Mouse (Mus musculus): ENCODE data around the gene Actg1. TPM values are rescaled to one million over a fixed set of nuclear protein-coding genes. Genes with fewer than 3 reads are reported as not detected.

Actg1 gene
- polyA plus RNA-seq, 1 experiment from 2014 or later, result 4,080 TPM

DNA sequence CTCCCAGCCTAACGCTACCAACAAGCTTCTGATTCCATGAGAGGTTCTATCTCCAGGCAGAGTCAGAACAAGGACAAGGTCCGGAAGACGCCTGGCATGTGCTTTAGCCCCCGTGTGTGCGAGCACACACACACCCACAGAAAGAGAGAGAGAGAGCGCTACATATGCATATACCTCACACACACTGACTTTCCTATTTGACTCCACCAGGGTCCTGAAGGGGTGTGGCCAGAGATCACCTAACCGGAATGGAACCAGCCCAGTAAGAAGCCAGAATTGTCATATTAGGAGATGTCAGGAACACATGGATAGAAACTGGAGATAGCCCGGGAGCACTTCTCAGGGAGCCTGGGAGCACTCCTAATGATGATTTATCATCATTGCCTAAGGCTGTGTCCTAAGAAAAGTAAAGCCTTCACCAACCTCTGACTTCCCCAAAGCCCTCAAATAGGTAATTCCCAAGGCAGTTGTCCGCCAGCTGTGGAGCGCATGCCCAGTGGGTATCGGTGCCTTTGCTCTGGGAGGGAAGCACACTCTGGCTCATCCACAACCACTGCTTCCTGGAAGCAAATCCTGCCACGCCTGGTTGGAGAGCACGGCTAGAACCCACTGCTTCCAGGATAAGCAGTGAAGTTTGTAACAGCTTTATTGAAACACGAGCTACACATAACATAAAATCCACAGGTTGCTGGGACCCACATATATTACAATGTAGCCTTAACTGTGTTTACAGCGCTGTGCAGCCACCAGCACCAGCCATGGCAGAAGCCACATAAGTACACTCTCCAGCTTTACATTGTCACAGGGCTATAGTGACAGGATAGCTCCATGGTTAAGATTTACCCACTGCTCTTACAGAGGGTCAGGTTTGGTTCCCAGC, 39.7 kb downstream of the Actg1 start:
- Histone ChIP-seq H3K4me1 (replicated peaks; ENCODE audit: control insufficient read depth, insufficient read depth, low read length) (peaks cover 46% of the 10 kb centered on the region), H3K9ac (no peak overlapping the region), H3K27ac (no peak overlapping the region), H3K9me3 (ENCODE audit: control insufficient read depth, low read length) (no peaks in the 10 kb centered on the region), H3K27me3 (ENCODE audit: control insufficient read depth, insufficient read depth, low read length) (0 out of 2 replicates have a peak, but pooled peaks cover 2% of the 10 kb centered on the region), H3K4me3 (replicated peaks; ENCODE audit: low read length) (no peak overlapping the region), H3K4me2 (replicated peaks) (no peak overlapping the region), H3K36me3 (replicated peaks; ENCODE audit: control insufficient read depth, insufficient read depth) (no peaks in the 10 kb centered on the region)
- 57% methylated on average over 15 of the region's 15 CpGs for WGBS
- ATAC-seq (ENCODE audit: low FRiP score) (no peak), DNase-seq (ENCODE audit: low spot score) (no peak)

DNA sequence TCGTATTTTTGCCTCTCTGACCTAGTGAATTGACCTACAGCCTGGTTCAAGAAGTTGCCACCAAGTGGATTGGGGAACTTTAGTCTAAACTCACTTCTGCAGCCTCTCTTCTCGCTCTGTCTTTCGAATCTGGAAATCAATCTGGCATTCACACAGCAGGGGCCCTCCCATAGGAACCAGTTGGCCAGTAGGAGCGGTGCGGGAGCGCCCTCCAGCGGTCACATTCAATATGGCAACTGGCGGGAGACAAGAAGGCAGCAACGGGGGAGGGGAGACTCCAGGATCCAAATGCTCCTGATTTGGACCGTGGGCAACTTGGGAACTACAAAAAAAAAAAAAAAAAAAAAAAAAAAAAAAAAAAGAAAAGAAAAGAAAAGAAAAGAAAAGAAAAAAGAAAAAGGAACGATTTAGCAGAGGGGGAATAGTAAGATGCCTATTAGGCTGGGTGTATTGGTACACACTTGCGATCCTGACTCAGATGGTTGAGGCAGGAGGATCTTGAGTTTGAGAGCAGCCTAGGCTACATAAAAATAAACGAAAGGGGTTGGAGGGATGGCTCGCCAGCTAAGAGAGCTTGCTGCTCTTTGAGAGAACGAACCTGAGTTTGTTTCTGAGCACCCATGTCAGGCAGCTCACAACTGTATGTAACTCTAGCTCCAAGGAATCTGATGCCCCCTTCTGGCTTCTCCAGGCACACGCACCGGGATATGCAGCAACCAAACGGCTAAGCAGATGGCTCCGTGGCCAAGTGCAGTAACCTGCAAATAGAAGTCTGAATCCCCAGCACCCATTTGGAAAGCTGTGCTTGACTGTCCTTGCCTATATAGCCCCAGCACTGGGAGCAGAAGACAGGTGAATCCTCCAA, 40.5 kb downstream of the Actg1 start:
- Histone ChIP-seq H3K4me3 (replicated peaks; ENCODE audit: low read length) (no peak overlapping the region), H3K9ac (no peak overlapping the region), H3K27me3 (ENCODE audit: control insufficient read depth, insufficient read depth, low read length) (0 out of 2 replicates have a peak, but pooled peaks cover 2% of the 10 kb centered on the region), H3K4me2 (replicated peaks) (no peak overlapping the region; the same call in 1 of the 2 replicates), H3K9me3 (ENCODE audit: control insufficient read depth, low read length) (no peaks in the 10 kb centered on the region), H3K4me1 (replicated peaks; ENCODE audit: control insufficient read depth, insufficient read depth, low read length) (peaks cover 46% of the 10 kb centered on the region), H3K27ac (no peak overlapping the region), H3K36me3 (replicated peaks; ENCODE audit: control insufficient read depth, insufficient read depth) (no peaks in the 10 kb centered on the region)
- ATAC-seq (ENCODE audit: low FRiP score) (no peak), DNase-seq (ENCODE audit: low spot score) (peak; percentile 96)
- 6% methylated on average over 19 of the region's 19 CpGs for whole genome bisulfite sequencing

DNA sequence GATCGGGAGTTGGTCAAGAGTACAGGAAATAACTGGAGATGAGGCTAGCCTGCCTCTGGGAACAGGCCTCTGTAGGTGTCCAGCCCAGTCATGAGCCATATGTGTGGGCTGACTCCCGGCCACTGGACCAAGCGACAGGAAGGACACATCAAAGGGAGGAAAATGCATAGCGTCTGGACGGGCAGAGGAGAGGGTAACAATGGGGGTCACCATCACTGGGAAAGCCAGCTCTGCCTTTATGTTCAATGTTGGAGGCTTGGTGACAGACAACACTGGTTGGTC, 41.3 kb downstream of the Actg1 start:
- no peak overlapping the region for H3K9ac ChIP-seq
- no peak for DNase-seq (ENCODE audit: low spot score)

DNA sequence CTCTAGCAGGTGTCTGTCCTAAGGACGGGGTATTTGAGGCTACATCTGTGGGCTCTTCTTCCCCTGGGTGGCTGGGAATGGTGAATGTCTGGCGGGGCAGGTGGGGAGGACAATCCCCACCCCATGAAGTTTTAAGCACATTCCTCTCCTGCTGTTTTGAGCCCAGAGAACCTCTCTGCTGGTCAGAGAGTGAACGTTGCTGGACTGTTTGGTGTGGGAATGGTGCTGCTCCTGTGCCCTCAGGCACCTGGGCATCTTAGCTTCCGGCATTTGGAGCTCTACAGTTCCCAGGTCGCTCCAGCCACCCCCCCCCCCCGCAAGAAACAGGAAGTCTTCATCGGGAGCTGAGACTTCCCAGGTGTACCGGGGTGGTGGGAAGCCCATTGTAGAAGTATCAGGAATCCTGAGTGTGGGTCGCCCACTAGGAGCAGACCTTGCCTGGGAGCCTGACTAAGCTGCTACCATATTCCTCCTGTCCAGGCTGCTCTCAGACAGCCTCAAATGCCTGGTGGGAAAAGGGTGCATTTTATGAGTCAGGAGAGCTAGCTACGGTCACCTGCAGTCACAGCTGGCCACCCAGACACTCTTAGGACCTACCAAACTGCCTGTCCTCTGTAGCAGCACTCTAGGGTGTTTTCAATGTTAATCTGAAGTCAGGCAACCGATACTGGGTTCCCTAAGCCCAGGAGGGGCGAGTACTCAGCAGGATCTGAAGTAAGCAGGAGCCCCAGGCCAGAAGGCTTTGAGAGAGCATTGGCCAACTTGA, 41.8 kb downstream of the Actg1 start:
- Histone ChIP-seq H3K4me3 (replicated peaks; ENCODE audit: low read length) (no peak overlapping the region), H3K27me3 (ENCODE audit: control insufficient read depth, insufficient read depth, low read length) (0 out of 2 replicates have a peak, but pooled peaks cover 2% of the 10 kb centered on the region), H3K27ac (no peak overlapping the region), H3K9ac (no peak overlapping the region), H3K4me2 (replicated peaks) (peak overlapping the region; percentile 89; the same call in 1 of the 2 replicates), H3K4me1 (replicated peaks; ENCODE audit: control insufficient read depth, insufficient read depth, low read length) (peaks cover 44% of the 10 kb centered on the region), H3K9me3 (ENCODE audit: control insufficient read depth, low read length) (no peaks in the 10 kb centered on the region), H3K36me3 (replicated peaks; ENCODE audit: control insufficient read depth, insufficient read depth) (no peaks in the 10 kb centered on the region)
- no peak for DNase-seq (ENCODE audit: low spot score)
- 54% methylated on average over 12 of the region's 12 CpGs for WGBS
- no peak for ATAC-seq (ENCODE audit: low FRiP score)

More for the DNA sequence above, 41.3 kb downstream of the Actg1 start:
- H3K9me3 ChIP-seq (ENCODE audit: control insufficient read depth, low read length), result no peaks in the 10 kb centered on the region
- H3K4me1 ChIP-seq (replicated peaks; ENCODE audit: control insufficient read depth, insufficient read depth, low read length), result peaks cover 46% of the 10 kb centered on the region
- H3K4me2 ChIP-seq (replicated peaks), result no peak overlapping the region; the same call in 1 of the 2 replicates
- WGBS, result 6% methylated on average over 5 of the region's 5 CpGs
- no peak overlapping the region for H3K4me3 ChIP-seq (replicated peaks; ENCODE audit: low read length)
- H3K27ac ChIP-seq, result no peak overlapping the region
- 0 out of 2 replicates have a peak, but pooled peaks cover 2% of the 10 kb centered on the region for H3K27me3 ChIP-seq (ENCODE audit: control insufficient read depth, insufficient read depth, low read length)
- H3K36me3 ChIP-seq (replicated peaks; ENCODE audit: control insufficient read depth, insufficient read depth), result no peaks in the 10 kb centered on the region
- ATAC-seq (ENCODE audit: low FRiP score), result no peak

DNA sequence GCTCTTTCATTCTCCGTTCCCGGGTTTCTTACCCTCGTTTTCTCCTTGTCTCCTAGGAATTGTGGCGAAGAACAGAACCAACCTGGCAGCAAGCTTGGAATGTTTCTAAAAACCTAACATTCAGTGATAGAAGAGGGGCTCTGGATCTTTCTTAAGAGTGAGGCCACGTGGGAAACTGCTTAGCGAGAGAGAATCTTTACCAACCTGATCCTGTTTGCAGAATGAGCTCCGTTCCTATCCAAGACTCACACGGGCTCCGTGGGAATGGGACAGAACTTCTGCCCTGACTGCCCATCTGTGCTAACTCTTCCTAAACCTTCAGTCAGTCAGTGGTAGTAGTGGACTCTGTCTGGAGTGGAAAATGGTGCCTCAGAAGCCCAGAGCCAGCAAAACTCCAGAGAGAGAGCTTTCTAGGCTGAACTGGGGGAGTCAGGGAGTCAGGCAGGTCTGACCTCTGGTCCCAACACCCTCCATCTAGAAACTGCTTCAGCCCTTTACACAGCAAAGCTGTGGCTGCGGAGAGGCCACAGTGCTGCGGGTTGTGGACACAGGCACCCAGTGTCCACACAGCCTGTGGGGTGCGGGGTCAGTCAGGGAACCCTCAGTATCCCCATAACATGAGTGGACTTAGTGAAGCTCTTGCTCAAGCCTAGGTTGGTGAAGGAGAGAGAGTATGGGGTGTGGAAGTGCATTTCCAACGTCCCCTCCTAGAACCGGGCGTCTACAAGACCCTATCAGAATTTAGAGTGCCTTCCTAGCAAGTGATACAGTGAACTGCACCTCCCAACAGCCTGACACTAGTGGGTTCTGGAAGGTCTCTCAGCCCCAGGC, 42.6 kb downstream of the Actg1 start:
- Histone ChIP-seq H3K9me3 (ENCODE audit: control insufficient read depth, low read length) (no peaks in the 10 kb centered on the region), H3K27me3 (ENCODE audit: control insufficient read depth, insufficient read depth, low read length) (0 out of 2 replicates have a peak, but pooled peaks cover 2% of the 10 kb centered on the region), H3K36me3 (replicated peaks; ENCODE audit: control insufficient read depth, insufficient read depth) (no peaks in the 10 kb centered on the region), H3K9ac (peak overlapping the region; percentile 71), H3K27ac (peak overlapping the region; percentile 91), H3K4me3 (replicated peaks; ENCODE audit: low read length) (peak overlapping the region; percentile 39), H3K4me1 (replicated peaks; ENCODE audit: control insufficient read depth, insufficient read depth, low read length) (peaks cover 39% of the 10 kb centered on the region), H3K4me2 (replicated peaks) (peak overlapping the region; percentile 89)
- ATAC-seq (ENCODE audit: low FRiP score), result no peak
- no peak for DNase-seq (ENCODE audit: low spot score)
- 21% methylated on average over 15 of the region's 15 CpGs for WGBS

DNA sequence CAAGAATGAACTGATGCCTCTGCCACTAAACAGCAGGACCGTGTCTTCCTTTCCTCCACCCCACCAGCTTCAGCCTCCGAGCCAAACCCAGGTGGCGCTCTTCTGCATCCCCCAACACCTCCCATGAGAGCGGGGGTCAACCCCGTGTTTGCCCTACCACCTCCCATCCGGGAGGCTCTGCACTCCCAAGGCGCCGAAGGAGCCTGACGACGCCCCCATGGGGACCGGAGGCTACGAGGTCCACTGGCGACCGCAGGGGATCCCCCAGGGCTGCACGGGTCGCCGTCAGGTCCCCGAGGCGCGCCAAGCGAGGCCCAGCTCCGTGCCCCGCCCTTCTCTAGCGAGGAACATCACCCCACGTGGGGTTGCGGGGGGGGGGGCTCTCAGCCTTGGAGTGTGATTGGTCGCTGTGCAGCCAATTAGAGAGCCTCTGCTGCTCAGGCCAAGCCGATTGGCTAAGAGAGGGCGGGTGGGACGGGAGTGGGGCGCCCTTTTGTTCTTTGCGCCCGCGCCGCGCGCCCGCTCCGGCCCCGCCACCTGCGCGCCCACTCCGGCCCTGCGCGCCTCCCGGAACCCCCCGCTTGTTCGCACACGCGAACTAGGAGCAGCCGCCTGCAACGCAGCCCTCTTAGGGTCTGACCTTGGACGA, 43.3 kb downstream of the Actg1 start:
- ATAC-seq (ENCODE audit: low FRiP score) (peak; percentile 93), DNase-seq (ENCODE audit: low spot score) (peak; percentile 97)
- H3K36me3 ChIP-seq (replicated peaks; ENCODE audit: control insufficient read depth, insufficient read depth), result no peaks in the 10 kb centered on the region
- H3K4me1 ChIP-seq (replicated peaks; ENCODE audit: control insufficient read depth, insufficient read depth, low read length), result peaks cover 33% of the 10 kb centered on the region
- H3K9me3 ChIP-seq (ENCODE audit: control insufficient read depth, low read length), result no peaks in the 10 kb centered on the region
- 0 out of 2 replicates have a peak, but pooled peaks cover 2% of the 10 kb centered on the region for H3K27me3 ChIP-seq (ENCODE audit: control insufficient read depth, insufficient read depth, low read length)
- peak overlapping the region; percentile 39 for H3K4me3 ChIP-seq (replicated peaks; ENCODE audit: low read length)
- H3K4me2 ChIP-seq (replicated peaks), result peak overlapping the region; percentile 89
- peak overlapping the region; percentile 71 for H3K9ac ChIP-seq
- peak overlapping the region; percentile 91 for H3K27ac ChIP-seq
- WGBS, result under 1% methylated on average over 47 of the region's 53 CpGs

DNA sequence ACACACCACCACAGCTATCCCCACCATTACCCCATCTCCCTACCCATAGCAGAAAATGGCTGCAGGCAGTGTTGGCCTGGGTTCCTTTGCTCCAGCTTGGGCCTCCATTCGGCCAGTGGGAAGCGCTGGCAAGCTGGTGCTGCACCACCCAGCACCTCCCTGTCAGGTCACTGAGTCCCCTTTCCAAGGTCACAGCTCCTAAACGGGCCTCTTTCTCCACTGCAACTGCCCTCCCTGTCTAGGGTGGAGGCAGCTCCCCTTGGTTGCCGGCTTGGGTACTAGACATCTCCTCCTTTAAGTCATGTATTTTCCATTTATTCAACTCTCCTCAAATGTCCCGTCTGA, 44.0 kb downstream of the Actg1 start:
- Histone ChIP-seq H3K27me3 (ENCODE audit: control insufficient read depth, insufficient read depth, low read length) (0 out of 2 replicates have a peak, but pooled peaks cover 2% of the 10 kb centered on the region), H3K9me3 (ENCODE audit: control insufficient read depth, low read length) (no peaks in the 10 kb centered on the region), H3K4me2 (replicated peaks) (peak overlapping the region; percentile 89), H3K4me3 (replicated peaks; ENCODE audit: low read length) (peak overlapping the region; percentile 39; the same call in 1 of the 2 replicates), H3K36me3 (replicated peaks; ENCODE audit: control insufficient read depth, insufficient read depth) (no peaks in the 10 kb centered on the region), H3K9ac (peak overlapping the region; percentile 71), H3K27ac (peak overlapping the region; percentile 91), H3K4me1 (replicated peaks; ENCODE audit: control insufficient read depth, insufficient read depth, low read length) (peaks cover 32% of the 10 kb centered on the region)
- no peak for DNase-seq (ENCODE audit: low spot score)
- no peak for ATAC-seq (ENCODE audit: low FRiP score)
- 33% methylated on average over 5 of the region's 5 CpGs for WGBS

Data from hindbrain, embryonic 14.5 days (tissue).